Mouse (Mus musculus): ENCODE results near the gene Vmn2r94. TPM values are rescaled to one million over a fixed set of nuclear protein-coding genes. Genes with fewer than 3 reads are reported as not detected.

Vmn2r94 gene
- polyA plus RNA-seq (2015; fragmentation: Nextera tagmentation; extraction: Ambion mirVana), result not detected in 2 replicates

DNA sequence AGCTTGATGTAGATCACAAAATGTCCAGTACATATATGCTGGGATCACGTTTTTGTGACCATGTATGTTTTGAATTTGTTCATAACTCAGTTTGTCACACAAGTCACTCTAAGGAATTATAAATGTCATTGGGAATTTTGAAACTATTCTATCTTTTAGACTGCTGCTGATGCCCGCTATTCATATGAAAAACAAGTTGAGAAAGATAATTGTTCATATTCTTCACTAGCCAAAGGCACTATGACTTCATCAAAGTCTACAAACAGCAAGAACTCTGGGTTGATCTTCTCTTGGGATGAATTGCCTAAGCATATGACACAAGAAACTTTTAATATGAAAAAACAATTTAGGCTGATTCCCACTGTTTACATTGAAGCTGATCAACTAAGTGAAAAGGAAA is at the start of gene Vmn2r94:
Vmn2r94 (minus strand) TSS at position 101 of the 400 bp plus-strand sequence.
- Histone ChIP-seq H3K27ac (no peak within 1 kb of the TSS), H3K27me3 (replicated peaks) (no peaks in the 10 kb centered on the region), H3K4me2 (no peak within 1 kb of the TSS), H3K9me3 (no peaks in the 10 kb centered on the region), H3K4me3 (replicated peaks) (no peak within 1 kb of the TSS), H3K9ac (no peak within 1 kb of the TSS), H3K36me3 (no peaks in the 10 kb centered on the region), H3K4me1 (no peaks in the 10 kb centered on the region)
- no peak for ATAC-seq (ENCODE audit: insufficient read depth, low FRiP score, low read depth)
- 55% methylated on average over 2 of the region's 2 CpGs for WGBS

DNA sequence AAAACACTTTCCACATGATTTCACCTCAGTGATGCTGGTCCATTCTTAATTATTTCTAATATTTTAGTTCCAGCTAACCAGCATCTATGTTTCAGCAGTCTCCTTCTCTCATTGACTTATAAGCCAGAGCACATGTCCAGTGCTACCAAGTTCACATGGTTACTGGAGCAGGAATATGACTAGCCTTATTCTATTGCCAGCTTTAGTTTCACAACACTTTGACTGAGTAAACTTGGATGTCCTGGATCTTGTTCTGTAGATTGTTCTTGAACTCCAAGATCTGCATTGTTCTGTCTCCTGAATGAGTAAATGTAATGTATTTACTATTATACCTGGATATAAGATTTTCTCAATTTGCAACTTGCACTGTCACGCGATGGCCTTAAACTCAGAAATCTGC is 45.5 kb upstream of the Vmn2r94 start:
- 98% methylated on average over 2 of the region's 2 CpGs for WGBS
- H3K4me3 ChIP-seq (replicated peaks), result no peak overlapping the region
- no peaks in the 10 kb centered on the region for H3K36me3 ChIP-seq
- H3K9ac ChIP-seq, result no peak overlapping the region
- H3K9me3 ChIP-seq, result no peaks in the 10 kb centered on the region
- H3K27me3 ChIP-seq (replicated peaks), result no peaks in the 10 kb centered on the region
- H3K4me1 ChIP-seq, result no peaks in the 10 kb centered on the region
- H3K4me2 ChIP-seq, result no peak overlapping the region
- no peak overlapping the region for H3K27ac ChIP-seq
- no peak for ATAC-seq (ENCODE audit: insufficient read depth, low FRiP score, low read depth)

DNA sequence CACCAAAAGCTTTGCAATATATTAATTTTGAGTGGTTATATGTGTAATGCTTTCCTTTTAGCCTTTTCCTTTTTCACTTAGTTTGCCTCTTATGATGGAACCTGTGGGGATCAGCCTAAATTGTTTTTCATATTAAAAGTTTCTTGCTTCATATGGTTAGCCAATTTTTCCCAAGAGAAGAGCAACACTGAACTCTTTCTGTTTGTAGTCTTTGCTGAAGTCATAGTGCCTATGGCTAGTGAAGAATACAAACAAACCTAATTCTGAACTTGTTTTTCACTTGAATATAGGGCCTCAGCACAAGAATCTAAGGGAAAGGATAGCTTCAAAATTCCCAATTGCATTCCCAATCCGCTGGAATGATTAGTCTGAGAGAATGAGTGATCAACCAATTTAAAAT is 20.2 kb upstream of the Vmn2r94 start, which contains the start of gene Vmn2r93:
Vmn2r93 (plus strand) TSS at position 301 of the 400 bp plus-strand sequence.
- H3K27me3 ChIP-seq (replicated peaks), result no peaks in the 10 kb centered on the region
- no peak for ATAC-seq (ENCODE audit: insufficient read depth, low FRiP score, low read depth)

DNA sequence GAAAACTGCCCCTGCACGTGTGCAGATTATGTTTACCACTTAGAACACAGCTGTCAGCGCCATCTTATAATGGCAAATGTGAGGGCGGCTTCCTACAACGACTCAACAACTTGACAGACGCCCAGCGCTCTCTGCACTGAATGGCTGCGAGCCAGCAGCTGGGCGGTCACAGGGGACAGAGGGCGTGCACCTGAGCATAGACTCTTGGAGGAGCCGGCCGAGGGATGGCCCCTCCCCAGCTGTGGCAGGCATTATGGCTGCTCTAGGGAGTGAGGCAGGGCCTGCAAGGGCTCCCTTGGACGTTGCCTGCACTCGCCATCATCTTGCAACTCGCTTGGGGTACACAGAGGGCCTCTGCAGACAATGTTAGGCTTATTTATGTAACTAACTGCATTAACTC is 40.6 kb downstream of the Vmn2r94 start:
- Histone ChIP-seq H3K4me1 (no peaks in the 10 kb centered on the region), H3K9ac (no peak overlapping the region), H3K4me2 (no peak overlapping the region), H3K36me3 (no peaks in the 10 kb centered on the region), H3K27me3 (replicated peaks) (no peaks in the 10 kb centered on the region), H3K27ac (no peak overlapping the region), H3K9me3 (no peaks in the 10 kb centered on the region), H3K4me3 (replicated peaks) (no peak overlapping the region)
- WGBS, result 83% methylated on average over 14 of the region's 14 CpGs
- ATAC-seq (ENCODE audit: insufficient read depth, low FRiP score, low read depth), result no peak

More for the DNA sequence above, 20.2 kb upstream of the Vmn2r94 start, which contains the start of gene Vmn2r93:
- no peaks in the 10 kb centered on the region for H3K4me1 ChIP-seq
- no peak within 1 kb of the TSS for H3K4me3 ChIP-seq (replicated peaks)
- no peak within 1 kb of the TSS for H3K27ac ChIP-seq
- H3K4me2 ChIP-seq, result no peak within 1 kb of the TSS
- no peaks in the 10 kb centered on the region for H3K36me3 ChIP-seq
- 27% methylated on average over 1 of the region's 1 CpGs for WGBS
- no peaks in the 10 kb centered on the region for H3K9me3 ChIP-seq
- no peak within 1 kb of the TSS for H3K9ac ChIP-seq

DNA sequence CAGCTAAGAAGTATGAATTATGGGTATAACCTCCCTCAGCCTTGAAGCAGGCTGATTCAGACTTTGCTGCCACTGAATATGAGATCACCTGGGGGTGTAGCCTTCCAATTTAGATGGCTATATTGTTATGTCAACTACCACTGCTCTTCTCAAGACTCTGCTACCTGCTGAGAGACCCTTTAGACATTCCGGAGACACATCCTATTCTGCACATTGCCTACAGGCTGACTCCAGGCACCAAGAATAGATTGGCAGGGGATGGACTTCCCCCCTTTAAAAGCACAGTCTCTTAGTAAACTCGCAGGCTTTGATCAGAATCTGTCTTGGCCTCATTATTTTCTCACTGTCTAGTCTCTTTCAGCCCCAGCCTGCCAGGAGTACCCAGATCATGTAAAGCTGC is 45.6 kb downstream of the Vmn2r94 start:
- H3K27ac ChIP-seq, result no peak overlapping the region
- H3K4me1 ChIP-seq, result no peaks in the 10 kb centered on the region
- H3K9me3 ChIP-seq, result no peaks in the 10 kb centered on the region
- WGBS, result 74% methylated on average over 2 of the region's 2 CpGs
- no peaks in the 10 kb centered on the region for H3K36me3 ChIP-seq
- no peak overlapping the region for H3K9ac ChIP-seq
- H3K4me3 ChIP-seq (replicated peaks), result no peak overlapping the region
- no peaks in the 10 kb centered on the region for H3K27me3 ChIP-seq (replicated peaks)
- ATAC-seq (ENCODE audit: insufficient read depth, low FRiP score, low read depth), result no peak
- no peak overlapping the region for H3K4me2 ChIP-seq

DNA sequence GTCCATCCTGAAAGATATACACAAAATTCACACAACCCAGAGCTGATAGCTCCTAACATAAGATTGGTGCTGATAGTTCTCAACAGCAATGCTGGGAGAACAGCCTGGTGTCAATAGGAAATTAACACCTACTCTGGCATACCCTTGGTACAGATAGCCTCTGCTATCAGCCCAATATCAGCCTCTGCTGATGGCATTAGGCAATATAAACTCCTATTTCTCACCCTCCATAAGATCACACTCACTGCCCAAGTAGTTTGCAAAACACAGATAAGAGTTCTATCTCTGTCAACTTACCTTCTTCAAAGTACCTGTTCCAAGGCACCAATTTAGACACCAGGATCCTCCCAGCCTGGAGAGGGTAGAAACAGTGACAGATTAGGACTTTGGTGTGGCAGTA is 56.3 kb downstream of the Vmn2r94 start:
- Histone ChIP-seq H3K27me3 (replicated peaks) (no peaks in the 10 kb centered on the region), H3K27ac (no peak overlapping the region), H3K4me2 (no peak overlapping the region), H3K4me3 (replicated peaks) (no peak overlapping the region), H3K4me1 (no peaks in the 10 kb centered on the region), H3K9ac (no peak overlapping the region), H3K36me3 (no peaks in the 10 kb centered on the region), H3K9me3 (no peaks in the 10 kb centered on the region)
- ATAC-seq (ENCODE audit: insufficient read depth, low FRiP score, low read depth), result no peak

Other genes starting within 250 kb of the Vmn2r94 start
- not detected in 2 replicates for gene Vmn2r124, start 228.3 kb downstream of the Vmn2r94 start, polyA plus RNA-seq (2015; fragmentation: Nextera tagmentation; extraction: Ambion mirVana)
- gene Vmn2r91, start 192.7 kb downstream of the Vmn2r94 start, polyA plus RNA-seq (2015; fragmentation: Nextera tagmentation; extraction: Ambion mirVana), result not detected in 2 replicates
- not detected in 2 replicates for gene Vmn2r92, start 125.9 kb downstream of the Vmn2r94 start, polyA plus RNA-seq (2015; fragmentation: Nextera tagmentation; extraction: Ambion mirVana)
- not detected in 2 replicates for gene Vmn2r93, start 20.3 kb upstream of the Vmn2r94 start, polyA plus RNA-seq (2015; fragmentation: Nextera tagmentation; extraction: Ambion mirVana)
- gene Vmn2r95, start 146.3 kb upstream of the Vmn2r94 start, polyA plus RNA-seq (2015; fragmentation: Nextera tagmentation; extraction: Ambion mirVana), result 0.01 TPM in 1 of 2 replicates, not detected in the other